Mouse (Mus musculus) liver, embryonic 14.5 days (tissue): ENCODE results near the gene Shc2. TPM values are rescaled to one million over a fixed set of nuclear protein-coding genes. Genes with fewer than 3 reads are reported as not detected.

Experiments
- ATAC-seq: fragments of 200-750 bp; cut with Nextera tagmentation; 2 replicates; pipeline ENCODE4 v1.8.0; 2017; ENCODE audit warnings: moderate number of reproducible peaks, mild to moderate bottlenecking, moderate library complexity; ENCODE audit not compliant: insufficient read depth
- DNase-seq, 3 experiments: peaks; one replicate each; pipeline ENCODE4 v3.0.0-alpha.2; 2012 to 2013; ENCODE audit warnings: low read depth in 3 of 3, low spot score in 3 of 3
- H3K27ac ChIP-seq: fragments of 300-500 bp; sonication (generic); 2 replicates; pipeline ENCODE4 v1.5.1; 2014; ENCODE audit warnings: moderate library complexity, mild to moderate bottlenecking, control low read depth, inconsistent platforms
- H3K27me3 ChIP-seq: fragments of 300-500 bp; sonication (generic); 2 replicates; pipeline ENCODE4 v1.6.1; 2014; ENCODE audit warnings: mild to moderate bottlenecking, low read length, moderate library complexity; ENCODE audit not compliant: control insufficient read depth, insufficient read depth
- H3K36me3 ChIP-seq: fragments of 300-500 bp; sonication (generic); replicated peaks from 2 replicates; pipeline ENCODE4 v1.6.1; 2014; ENCODE audit warnings: low read depth; ENCODE audit not compliant: control insufficient read depth, insufficient read depth
- H3K4me1 ChIP-seq, 2 experiments: fragments of 200-500 bp in 1 of 2; fragments of 300-500 bp in 1 of 2; sonication (generic) in 1 of 2; replicated peaks; 2 replicates each; pipeline ENCODE4 v1.6.1; 2012 to 2014; ENCODE audit warnings: antibody characterized with exemption in 1 of 2, inconsistent platforms in 1 of 2, low read length in 1 of 2; ENCODE audit not compliant: control insufficient read depth in 2 of 2, insufficient read depth in 2 of 2
- H3K4me2 ChIP-seq: fragments of 300-500 bp; sonication (generic); 2 replicates; pipeline ENCODE4 v1.6.1; 2014; ENCODE audit warnings: low read depth, mild to moderate bottlenecking, control low read depth, moderate library complexity
- H3K4me3 ChIP-seq, 2 experiments: fragments of 200-500 bp in 1 of 2; fragments of 300-500 bp in 1 of 2; sonication (generic) in 1 of 2; 2 replicates each; pipeline ENCODE4 v1.5.1; 2012 to 2014; ENCODE audit warnings: low read depth in 2 of 2, low read length in 2 of 2, mild to moderate bottlenecking in 2 of 2, control low read depth in 1 of 2, inconsistent platforms in 1 of 2, moderate library complexity in 1 of 2; ENCODE audit not compliant: insufficient read depth in 1 of 2
- H3K9ac ChIP-seq: fragments of 300-500 bp; sonication (generic); replicated peaks from 2 replicates; pipeline ENCODE4 v1.6.1; 2014; ENCODE audit warnings: mild to moderate bottlenecking, control low read depth, moderate library complexity
- H3K9me3 ChIP-seq: fragments of 300-500 bp; sonication (generic); 2 replicates; pipeline ENCODE4 v1.6.1; 2016; ENCODE audit warnings: low read length, mixed read lengths; ENCODE audit not compliant: control insufficient read depth
- CTCF ChIP-seq: IDR thresholded peaks from 2 replicates; pipeline ENCODE4 v1.5.1; 2016; ENCODE audit warnings: antibody characterized with exemption, low read depth, control low read depth
- EP300 ChIP-seq: IDR thresholded peaks from 2 replicates; pipeline ENCODE4 v1.6.1; 2016; ENCODE audit warnings: antibody characterized with exemption, low read depth
- WGBS: fragments of 180-500 bp; shearing (Covaris S2); extraction: QIAGEN DNeasy Blood & Tissue Kit; methylation state at CpG from one replicate; pipeline ENCODE4 v1.1.7; 2014; ENCODE audit not compliant: insufficient replicate concordance; 5-methylcytosine and 5-hydroxymethylcytosine counted together
- polyA plus RNA-seq, 2 experiments: library from polyadenylated mRNA; depleted of rRNA in 1 of 2; stranded (reverse) in 1 of 2; unstranded in 1 of 2; fragments of >200 nt; fragmentation: Nextera tagmentation in 1 of 2; extraction: Ambion mirVana in 1 of 2; gene quantifications; 2 replicates each; pipeline versions ENCODE4 v1.2.1 to v1.2.3; 2012 to 2014

Shc2 gene
- polyA plus RNA-seq, 2 experiments = 0.05 to 0.17 TPM

DNA sequence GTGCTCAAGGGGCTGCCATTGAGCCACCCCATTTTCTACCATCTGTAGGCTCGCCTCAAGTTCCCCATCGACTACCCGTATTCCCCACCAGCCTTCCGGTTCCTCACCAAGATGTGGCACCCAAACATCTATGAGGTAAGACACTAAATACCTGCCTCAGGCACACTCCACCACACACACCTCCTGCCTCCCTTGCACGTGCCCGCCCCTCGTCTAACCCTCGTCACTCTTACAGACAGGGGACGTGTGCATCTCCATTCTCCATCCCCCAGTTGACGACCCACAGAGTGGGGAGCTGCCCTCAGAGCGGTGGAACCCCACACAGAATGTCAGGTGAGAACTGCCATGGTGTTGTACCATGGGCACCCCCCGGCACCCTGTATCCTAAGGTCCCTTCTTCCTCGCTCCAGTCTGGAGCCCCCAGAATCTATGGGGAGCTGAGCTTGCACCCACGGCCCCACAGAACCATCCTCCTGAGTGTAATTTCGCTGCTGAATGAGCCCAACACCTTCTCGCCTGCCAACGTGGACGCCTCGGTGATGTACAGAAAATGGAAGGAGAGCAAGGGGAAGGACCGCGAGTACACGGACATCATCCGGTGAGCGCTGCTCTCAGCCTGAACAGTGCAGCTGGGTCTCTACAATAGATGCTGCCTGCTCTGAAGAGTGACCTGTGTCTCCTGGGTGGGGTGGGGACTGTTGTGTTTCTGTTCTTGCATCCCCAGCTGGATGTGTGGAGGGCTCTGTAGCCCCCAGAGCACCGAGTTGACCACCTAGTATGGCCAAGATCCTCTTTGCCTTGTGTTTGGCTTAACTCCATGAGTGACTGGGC lies 47.3 kb upstream of the Shc2 start:
- TF ChIP-seq CTCF = no peak
- no peak for TF ChIP-seq EP300
- 87% methylated on average over 25 of the region's 25 CpGs for WGBS
- Histone ChIP-seq H3K4me2 (peak overlapping the region; percentile 91; the same call in 1 of the 2 replicates), H3K4me3 (no peak overlapping the region), H3K4me1 (peaks cover 27 to 29% of the 10 kb centered on the region in 2 experiments), H3K36me3 (peaks cover 44% of the 10 kb centered on the region), H3K27me3 (no peaks in the 10 kb centered on the region), H3K27ac (no peak overlapping the region), H3K9me3 (no peaks in the 10 kb centered on the region), H3K9ac (no peak overlapping the region; the same call in 1 of the 2 replicates)
- no peak for DNase-seq
- no peak for ATAC-seq

DNA sequence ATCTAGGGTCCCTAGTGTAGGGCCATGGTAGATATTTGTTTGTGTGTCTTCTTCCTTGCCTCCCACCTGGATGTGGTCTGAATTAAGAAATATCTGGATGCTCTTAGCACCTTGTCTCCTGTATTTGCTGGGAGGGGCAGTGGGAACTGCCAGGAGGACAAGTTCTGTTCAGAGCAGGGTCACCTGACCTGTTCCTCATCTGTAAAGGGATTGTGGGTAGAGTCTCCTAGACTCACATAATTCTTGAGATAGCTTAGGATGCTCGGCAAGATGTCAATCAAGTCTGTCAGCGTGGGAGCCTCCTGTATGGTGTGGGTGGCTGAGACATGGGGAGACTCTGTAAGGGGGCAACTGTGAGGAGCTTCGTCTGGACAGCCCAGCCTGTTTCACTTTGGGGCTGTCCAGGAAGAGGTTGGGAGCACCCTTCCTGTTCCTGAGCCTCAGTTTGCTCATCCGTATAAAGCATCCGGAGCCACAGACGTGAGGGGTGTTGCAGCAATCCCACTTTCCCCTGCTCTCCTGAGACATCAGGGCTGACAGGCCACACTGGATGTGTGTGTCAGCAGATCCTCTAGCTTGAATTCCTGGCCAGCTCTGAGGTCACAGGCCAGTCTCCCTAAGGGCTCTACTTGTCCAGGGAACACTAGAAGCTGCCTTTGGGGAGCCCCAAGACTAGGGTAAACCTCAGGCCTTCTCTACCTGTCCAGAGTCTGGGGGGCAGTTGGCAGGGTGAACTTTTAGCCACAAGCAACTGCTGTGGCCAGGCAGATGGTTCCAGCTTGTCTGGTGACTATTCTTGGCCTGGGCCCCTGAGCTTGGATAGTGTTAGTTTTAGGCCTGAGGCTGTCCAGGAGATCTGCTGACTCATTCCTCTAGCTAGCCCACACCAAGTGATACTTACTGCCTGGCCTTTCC lies 46.3 kb upstream of the Shc2 start:
- peaks cover 44% of the 10 kb centered on the region for H3K36me3 ChIP-seq
- peak overlapping the region; percentile 91 for H3K4me2 ChIP-seq
- WGBS = 66% methylated on average over 6 of the region's 6 CpGs
- H3K27ac ChIP-seq = peak overlapping the region; percentile 23
- peak overlapping the region; percentile 89 for H3K9ac ChIP-seq
- TF ChIP-seq EP300 (no peak), CTCF (no peak)
- no peaks in the 10 kb centered on the region for H3K9me3 ChIP-seq
- ATAC-seq = no peak
- no peaks in the 10 kb centered on the region for H3K27me3 ChIP-seq
- peaks cover 27 to 29% of the 10 kb centered on the region in 2 experiments for H3K4me1 ChIP-seq
- H3K4me3 ChIP-seq = peak overlapping the region; percentile 75 to 100
- DNase-seq = no peak

DNA sequence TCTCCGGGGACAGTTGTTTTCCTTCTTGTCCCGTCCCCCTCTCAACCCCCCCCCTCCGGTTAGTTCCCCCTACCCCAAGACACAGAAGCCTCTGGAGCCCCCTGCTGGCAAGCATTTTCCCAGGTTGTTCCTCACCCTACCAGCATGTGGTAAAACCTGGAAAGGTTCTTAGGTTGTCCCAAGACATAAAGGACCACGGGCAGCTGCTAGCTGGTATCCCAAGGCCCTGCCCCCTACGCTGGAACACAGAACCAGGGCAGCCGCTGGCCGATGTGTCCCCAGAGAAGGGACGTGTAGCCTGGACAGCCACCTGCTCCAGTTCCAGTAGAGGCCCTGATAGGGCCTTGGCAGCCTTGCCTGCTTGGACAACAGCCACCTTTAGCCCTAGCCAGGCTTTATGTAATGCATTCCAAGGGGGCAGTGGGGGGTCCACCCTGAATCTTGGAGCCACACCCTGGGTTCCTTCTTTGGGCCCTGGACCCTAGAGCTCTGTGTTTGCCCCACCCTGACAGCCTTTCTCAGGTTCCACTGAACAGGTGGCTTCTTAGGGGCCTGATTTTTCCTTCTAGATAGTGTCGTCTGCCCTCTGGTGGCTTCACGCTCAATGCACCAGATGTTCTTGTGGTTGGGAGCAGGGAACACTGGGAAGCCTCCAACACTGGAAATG lies 45.3 kb upstream of the Shc2 start:
- peaks cover 35% of the 10 kb centered on the region for H3K36me3 ChIP-seq
- no peak for ATAC-seq
- WGBS = 1% methylated on average over 10 of the region's 10 CpGs

DNA sequence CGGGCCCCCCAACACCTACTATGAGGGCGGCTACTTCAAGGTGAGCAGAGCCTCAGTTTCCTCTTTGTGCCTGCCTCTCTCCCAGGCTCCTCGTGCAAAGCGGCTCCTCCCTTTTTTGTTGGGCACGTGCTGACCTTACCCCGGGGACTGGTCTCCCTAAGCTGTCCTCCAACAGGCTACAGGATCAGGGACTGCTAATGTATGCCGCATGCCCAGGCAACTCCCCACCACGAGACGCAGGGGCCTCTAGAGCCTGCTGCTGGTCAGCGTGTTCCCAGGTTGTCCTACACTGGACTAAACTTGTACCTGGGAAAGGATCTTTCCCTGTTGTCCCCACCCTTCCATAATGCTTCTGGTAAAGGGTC lies 44.8 kb upstream of the Shc2 start:
- Histone ChIP-seq H3K36me3 (peaks cover 30% of the 10 kb centered on the region), H3K4me2 (peak overlapping the region; percentile 91), H3K9me3 (no peaks in the 10 kb centered on the region), H3K9ac (peak overlapping the region; percentile 89), H3K4me1 (peaks cover 27 to 29% of the 10 kb centered on the region in 2 experiments), H3K27me3 (no peaks in the 10 kb centered on the region), H3K4me3 (peak overlapping the region; percentile 75 to 100), H3K27ac (peak overlapping the region; percentile 36)
- TF ChIP-seq EP300 (no peak), CTCF (no peak)
- no peak for ATAC-seq
- DNase-seq = no peak
- WGBS = under 1% methylated on average over 9 of the region's 10 CpGs

More for the DNA sequence above, 45.3 kb upstream of the Shc2 start:
- Histone ChIP-seq H3K9ac (peak overlapping the region; percentile 89), H3K4me3 (peak overlapping the region; percentile 75 to 100), H3K4me1 (peaks cover 27 to 29% of the 10 kb centered on the region in 2 experiments), H3K4me2 (peak overlapping the region; percentile 91), H3K27ac (peak overlapping the region; percentile 36), H3K9me3 (no peaks in the 10 kb centered on the region), H3K27me3 (no peaks in the 10 kb centered on the region)
- no peak for DNase-seq
- TF ChIP-seq EP300 (no peak), CTCF (peak; percentile 70)
